Mouse (Mus musculus): Measurements from ENCODE around the gene Evi5. TPM values are rescaled to one million over a fixed set of nuclear protein-coding genes. Genes with fewer than 3 reads are reported as not detected.

Evi5 gene
- polyA plus RNA-seq, 1 experiment from 2014 or later = 84.3 TPM

DNA sequence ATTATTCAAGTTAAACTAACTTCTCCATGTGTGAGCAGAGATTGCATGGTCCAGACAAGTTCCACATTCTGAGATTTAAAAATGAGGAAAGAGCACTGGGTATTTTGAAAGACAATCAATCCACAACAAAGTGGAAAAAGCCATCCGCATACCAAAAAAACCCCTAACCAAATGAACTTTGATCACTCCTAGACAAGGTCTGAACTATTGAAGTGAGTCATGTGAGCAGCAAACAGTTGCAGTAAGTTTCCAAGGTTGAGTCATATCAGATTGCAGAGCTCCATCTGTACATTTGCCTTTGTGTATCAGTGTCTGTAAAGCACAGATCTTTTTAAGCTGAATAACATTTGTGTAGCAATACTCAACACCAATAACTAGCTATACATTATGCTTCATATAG, 120.2 kb downstream of the Evi5 start:
- ATAC-seq (replicated peaks; ENCODE audit: low FRiP score, low read depth) (no peak), DNase-seq (ENCODE audit: low spot score) (peak; percentile 9)
- TF ChIP-seq CTCF (IDR thresholded peaks at IDR 0.05; ENCODE audit: low read depth) = no peak
- WGBS = 67% methylated on average over 1 of the region's 1 CpGs
- no peaks in the 10 kb centered on the region for H3K9me3 ChIP-seq (replicated peaks; ENCODE audit: low read length)
- no peak overlapping the region for H3K4me2 ChIP-seq (ENCODE audit: low read length)
- H3K27ac ChIP-seq = no peak overlapping the region
- H3K36me3 ChIP-seq (ENCODE audit: insufficient read depth, low read length) = no peaks in the 10 kb centered on the region
- H3K9ac ChIP-seq (ENCODE audit: low read depth, low read length) = no peak overlapping the region
- H3K4me3 ChIP-seq (replicated peaks; ENCODE audit: low read depth, low read length) = no peak overlapping the region
- H3K4me1 ChIP-seq (replicated peaks; ENCODE audit: insufficient read depth, low read length) = no peaks in the 10 kb centered on the region
- H3K27me3 ChIP-seq (ENCODE audit: insufficient read depth, low read length) = no peaks in the 10 kb centered on the region

DNA sequence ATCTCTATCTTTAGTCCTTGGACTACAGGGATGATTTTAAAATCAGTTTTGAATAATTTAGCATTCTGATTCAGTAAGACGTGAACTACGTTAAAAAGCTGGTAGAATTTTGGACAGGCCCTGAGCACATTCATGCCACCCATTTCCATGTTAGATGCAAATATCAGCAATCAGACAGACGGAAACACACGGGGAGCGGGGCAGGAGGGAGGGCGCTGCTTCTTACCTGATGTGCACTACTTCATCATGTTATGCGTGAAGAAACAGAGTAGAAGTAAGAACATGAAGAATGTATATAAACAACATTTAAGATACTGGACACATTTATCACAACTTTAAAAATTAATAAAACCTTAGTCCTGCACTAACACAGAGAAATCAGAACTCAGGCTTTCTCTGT, 121.3 kb downstream of the Evi5 start:
- Histone ChIP-seq H3K27ac (no peak overlapping the region), H3K36me3 (ENCODE audit: insufficient read depth, low read length) (no peaks in the 10 kb centered on the region), H3K9ac (ENCODE audit: low read depth, low read length) (no peak overlapping the region), H3K4me2 (ENCODE audit: low read length) (no peak overlapping the region), H3K27me3 (ENCODE audit: insufficient read depth, low read length) (no peaks in the 10 kb centered on the region), H3K9me3 (replicated peaks; ENCODE audit: low read length) (no peaks in the 10 kb centered on the region), H3K4me1 (replicated peaks; ENCODE audit: insufficient read depth, low read length) (no peaks in the 10 kb centered on the region), H3K4me3 (replicated peaks; ENCODE audit: low read depth, low read length) (no peak overlapping the region)
- no peak for ATAC-seq (replicated peaks; ENCODE audit: low FRiP score, low read depth)
- 97% methylated on average over 7 of the region's 7 CpGs for WGBS
- no peak for TF ChIP-seq CTCF (IDR thresholded peaks at IDR 0.05; ENCODE audit: low read depth)
- DNase-seq (ENCODE audit: low spot score) = no peak

DNA sequence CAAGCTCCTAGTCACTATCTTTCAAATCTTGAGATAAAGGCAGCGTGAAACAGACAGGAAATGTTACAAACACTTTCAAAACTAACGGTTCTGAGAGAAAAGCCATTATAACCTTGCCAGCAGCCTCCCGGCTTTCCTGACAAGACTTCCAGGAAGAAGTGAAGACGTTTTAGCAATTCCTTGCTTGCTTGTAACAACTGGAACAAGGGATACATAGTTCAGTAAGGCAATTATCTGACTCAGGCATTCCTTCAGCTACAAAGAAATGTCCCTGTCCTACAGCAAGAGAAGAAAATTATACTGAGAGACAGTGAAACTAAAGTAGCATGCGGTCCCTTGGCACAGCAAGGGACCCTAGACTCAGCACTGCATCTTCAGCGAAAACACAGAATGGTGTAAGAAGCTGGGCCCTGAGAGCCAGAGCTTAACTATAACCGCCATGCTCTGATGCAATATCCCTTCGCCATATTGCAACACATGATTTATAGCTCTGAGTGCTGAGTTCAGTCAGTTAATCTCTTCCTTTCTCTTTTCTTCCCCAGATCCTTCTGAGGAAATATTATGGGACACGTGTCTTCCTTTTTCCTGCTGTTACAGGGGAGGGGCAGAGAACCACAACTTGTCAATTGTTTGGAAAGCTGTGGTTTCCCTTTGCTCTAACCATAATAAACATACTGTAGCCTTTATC, 125.5 kb downstream of the Evi5 start:
- Histone ChIP-seq H3K4me1 (replicated peaks; ENCODE audit: insufficient read depth, low read length) (no peaks in the 10 kb centered on the region), H3K4me2 (ENCODE audit: low read length) (peak overlapping the region; percentile 8; the same call in 1 of the 2 replicates), H3K4me3 (replicated peaks; ENCODE audit: low read depth, low read length) (no peak overlapping the region), H3K27me3 (ENCODE audit: insufficient read depth, low read length) (no peaks in the 10 kb centered on the region), H3K9me3 (replicated peaks; ENCODE audit: low read length) (no peaks in the 10 kb centered on the region), H3K27ac (no peak overlapping the region), H3K9ac (ENCODE audit: low read depth, low read length) (no peak overlapping the region), H3K36me3 (ENCODE audit: insufficient read depth, low read length) (0 out of 2 replicates have a peak, but pooled peaks cover 3% of the 10 kb centered on the region)
- no peak for TF ChIP-seq CTCF (IDR thresholded peaks at IDR 0.05; ENCODE audit: low read depth)
- ATAC-seq (replicated peaks; ENCODE audit: low FRiP score, low read depth) (no peak), DNase-seq (ENCODE audit: low spot score) (peak; percentile 69)
- 58% methylated on average over 9 of the region's 9 CpGs for WGBS

DNA sequence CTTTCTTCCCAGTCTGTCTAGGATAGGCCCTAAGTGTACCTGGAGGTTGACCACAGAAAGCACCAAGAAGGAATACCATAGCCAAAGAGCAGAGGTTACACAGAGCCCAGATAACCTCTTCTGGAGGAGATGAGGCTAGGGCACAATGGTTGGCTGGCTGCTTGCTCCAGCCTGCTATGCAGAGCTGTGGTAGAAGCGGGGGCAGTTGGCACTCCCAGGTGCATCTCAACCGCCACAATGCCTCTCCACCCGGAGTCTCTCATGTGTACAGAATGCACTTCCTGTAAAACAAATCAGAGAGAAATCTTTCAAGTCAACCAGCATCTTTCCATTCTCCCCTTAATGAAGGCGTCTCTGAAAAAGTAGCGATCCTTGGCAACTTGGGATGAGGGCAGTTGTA, 135.9 kb downstream of the Evi5 start:
- H3K4me3 ChIP-seq (replicated peaks; ENCODE audit: low read depth, low read length) = no peak overlapping the region
- H3K9me3 ChIP-seq (replicated peaks; ENCODE audit: low read length) = no peaks in the 10 kb centered on the region
- ATAC-seq (replicated peaks; ENCODE audit: low FRiP score, low read depth) (no peak), DNase-seq (ENCODE audit: low spot score) (no peak)
- WGBS = 90% methylated on average over 5 of the region's 5 CpGs
- H3K36me3 ChIP-seq (ENCODE audit: insufficient read depth, low read length) = no peaks in the 10 kb centered on the region
- no peak for TF ChIP-seq CTCF (IDR thresholded peaks at IDR 0.05; ENCODE audit: low read depth)
- H3K4me1 ChIP-seq (replicated peaks; ENCODE audit: insufficient read depth, low read length) = no peaks in the 10 kb centered on the region
- H3K27me3 ChIP-seq (ENCODE audit: insufficient read depth, low read length) = no peaks in the 10 kb centered on the region
- no peak overlapping the region for H3K4me2 ChIP-seq (ENCODE audit: low read length)
- no peak overlapping the region for H3K9ac ChIP-seq (ENCODE audit: low read depth, low read length)
- no peak overlapping the region for H3K27ac ChIP-seq

- 65% methylated on average over 3 of the region's 3 CpGs for WGBS
- no peak overlapping the region for H3K4me2 ChIP-seq (ENCODE audit: low read length)
These were observed 136.6 kb downstream of the Evi5 start for GRCm38 (mm10) chr5:107738296-107738695.

DNA sequence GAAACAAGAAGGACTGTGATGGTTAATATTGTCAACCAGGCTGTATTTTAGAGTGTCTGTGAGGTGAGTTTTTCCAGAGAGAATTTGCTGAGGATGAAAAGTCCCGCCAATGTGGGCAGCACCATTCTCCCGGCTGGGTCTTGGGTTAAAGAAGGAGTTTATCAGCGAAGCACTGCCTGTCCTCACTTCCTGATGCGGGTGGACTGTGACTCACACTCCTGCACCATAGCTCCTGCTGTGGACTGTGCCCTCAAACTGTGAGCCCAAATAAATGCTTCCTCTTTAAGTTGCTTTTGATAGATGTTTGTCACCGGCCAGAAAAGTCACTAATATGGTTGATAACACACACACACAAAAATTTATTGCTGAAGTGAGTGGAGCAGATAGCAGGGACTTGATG, 138.7 kb downstream of the Evi5 start:
- H3K4me1 ChIP-seq (replicated peaks; ENCODE audit: insufficient read depth, low read length) = no peaks in the 10 kb centered on the region
- 77% methylated on average over 5 of the region's 5 CpGs for WGBS
- TF ChIP-seq CTCF (IDR thresholded peaks at IDR 0.05; ENCODE audit: low read depth) = no peak

More at GRCm38 (mm10) chr5:107738296-107738695, 136.6 kb downstream of the Evi5 start:
- H3K4me3 ChIP-seq (replicated peaks; ENCODE audit: low read depth, low read length) = no peak overlapping the region
- H3K4me1 ChIP-seq (replicated peaks; ENCODE audit: insufficient read depth, low read length) = no peaks in the 10 kb centered on the region
- TF ChIP-seq CTCF (IDR thresholded peaks at IDR 0.05; ENCODE audit: low read depth) = no peak
- H3K27ac ChIP-seq = no peak overlapping the region
- H3K27me3 ChIP-seq (ENCODE audit: insufficient read depth, low read length) = no peaks in the 10 kb centered on the region
- H3K9me3 ChIP-seq (replicated peaks; ENCODE audit: low read length) = no peaks in the 10 kb centered on the region
- ATAC-seq (replicated peaks; ENCODE audit: low FRiP score, low read depth) (no peak), DNase-seq (ENCODE audit: low spot score) (no peak)
- H3K36me3 ChIP-seq (ENCODE audit: insufficient read depth, low read length) = no peaks in the 10 kb centered on the region
- H3K9ac ChIP-seq (ENCODE audit: low read depth, low read length) = no peak overlapping the region

GRCm38 (mm10) chr5:107731844-107732243, 143.1 kb downstream of the Evi5 start:
- no peak overlapping the region for H3K4me3 ChIP-seq (replicated peaks; ENCODE audit: low read depth, low read length)
- H3K9ac ChIP-seq (ENCODE audit: low read depth, low read length) = no peak overlapping the region
- 19% methylated on average over 2 of the region's 2 CpGs for WGBS
- no peak overlapping the region for H3K27ac ChIP-seq
- no peaks in the 10 kb centered on the region for H3K36me3 ChIP-seq (ENCODE audit: insufficient read depth, low read length)
- H3K4me2 ChIP-seq (ENCODE audit: low read length) = no peak overlapping the region
- H3K4me1 ChIP-seq (replicated peaks; ENCODE audit: insufficient read depth, low read length) = 0 out of 2 replicates have a peak, but pooled peaks cover under 1% of the 10 kb centered on the region
- H3K9me3 ChIP-seq (replicated peaks; ENCODE audit: low read length) = no peaks in the 10 kb centered on the region
- peaks cover 39% of the 10 kb centered on the region for H3K27me3 ChIP-seq (ENCODE audit: insufficient read depth, low read length)
- DNase-seq (ENCODE audit: low spot score) (no peak), ATAC-seq (replicated peaks; ENCODE audit: low FRiP score, low read depth) (no peak)
- no peak for TF ChIP-seq CTCF (IDR thresholded peaks at IDR 0.05; ENCODE audit: low read depth)

More for the DNA sequence above, 138.7 kb downstream of the Evi5 start:
- Histone ChIP-seq H3K36me3 (ENCODE audit: insufficient read depth, low read length) (no peaks in the 10 kb centered on the region), H3K4me2 (ENCODE audit: low read length) (no peak overlapping the region), H3K27ac (no peak overlapping the region), H3K9ac (ENCODE audit: low read depth, low read length) (no peak overlapping the region), H3K27me3 (ENCODE audit: insufficient read depth, low read length) (peaks cover 4% of the 10 kb centered on the region), H3K9me3 (replicated peaks; ENCODE audit: low read length) (no peaks in the 10 kb centered on the region), H3K4me3 (replicated peaks; ENCODE audit: low read depth, low read length) (no peak overlapping the region)
- ATAC-seq (replicated peaks; ENCODE audit: low FRiP score, low read depth) = no peak
- no peak for DNase-seq (ENCODE audit: low spot score)

Measured in kidney, postnatal 0 days (tissue).